Mouse (Mus musculus) lung, postnatal 10 days (tissue): ENCODE results near the gene Uqcc3.
A peak's percentile ranks its signal among the peaks of the same experiment; 100 is the strongest.
"Not testable (repeated sequence)": the region's sequence is repeated elsewhere in the genome, so short reads cannot be mapped to it uniquely, and the experiment has no call there.

Source experiments
- DNase-seq: peaks from one replicate; pipeline ENCODE4 v3.0.0; 2021

Gene Uqcc3

GRCm38 (mm10) chr19:8892829-8893766, 12.4 kb upstream of the Uqcc3 start, which contains the start of gene Ints5:
TSS of gene Ints5 (plus strand) at chr19:8893005.
- peak; percentile 92 for DNase-seq

- peak; percentile 98 for DNase-seq
Measured at GRCm38 (mm10) chr19:8888511-8889385, 8.0 kb upstream of the Uqcc3 start, which contains the start of the genes 1810009A15Rik and Gm49416. TSS of gene 1810009A15Rik (plus strand) at chr19:8888853. TSS of gene Gm49416 (plus strand) at chr19:8888926.

- DNase-seq = no peak
Measured at GRCm38 (mm10) chr19:8887585-8888463, 7.1 kb upstream of the Uqcc3 start.

GRCm38 (mm10) chr19:8886916-8887584, 6.3 kb upstream of the Uqcc3 start:
- DNase-seq = no peak

GRCm38 (mm10) chr19:8883616-8884015, 2.9 kb upstream of the Uqcc3 start, which contains the start of the genes Lbhd1 and Gm49403:
TSS of gene Lbhd1 (plus strand) at chr19:8883732.
TSS of gene Gm49403 (plus strand) at chr19:8883930.
- no peak for DNase-seq

GRCm38 (mm10) chr19:8881034-8881392, 290 bp upstream of the Uqcc3 start:
- DNase-seq = no peak

GRCm38 (mm10) chr19:8875031-8875430, 5.7 kb downstream of the Uqcc3 start:
- DNase-seq = no peak

GRCm38 (mm10) chr19:8872266-8872840, 8.4 kb downstream of the Uqcc3 start:
- DNase-seq = no peak

- DNase-seq = peak; percentile 99
Measured at GRCm38 (mm10) chr19:8871267-8872186, 9.2 kb downstream of the Uqcc3 start, which contains the start of gene Ubxn1. TSS of gene Ubxn1 (plus strand) at chr19:8871496.

- peak; percentile 21 for DNase-seq
Measured at GRCm38 (mm10) chr19:8870838-8871237, 9.9 kb downstream of the Uqcc3 start.

GRCm38 (mm10) chr19:8870381-8870780, 10.3 kb downstream of the Uqcc3 start:
- not testable (repeated sequence) for DNase-seq

- DNase-seq = no peak
Measured at GRCm38 (mm10) chr19:8864265-8864664, 16.5 kb downstream of the Uqcc3 start.

GRCm38 (mm10) chr19:8859018-8859417, 21.7 kb downstream of the Uqcc3 start:
- DNase-seq = peak; percentile 35

- peak; percentile 81 for DNase-seq
Measured at GRCm38 (mm10) chr19:8857689-8858088, 23.0 kb downstream of the Uqcc3 start.

GRCm38 (mm10) chr19:8853117-8853516, 27.6 kb downstream of the Uqcc3 start:
- no peak for DNase-seq

- no peak for DNase-seq
Measured at GRCm38 (mm10) chr19:8852236-8852928, 28.3 kb downstream of the Uqcc3 start.

- peak; percentile 20 for DNase-seq
Measured at GRCm38 (mm10) chr19:8851639-8852038, 29.1 kb downstream of the Uqcc3 start.

- peak; percentile 69 for DNase-seq
Measured at GRCm38 (mm10) chr19:8850402-8850901, 30.3 kb downstream of the Uqcc3 start, which contains the start of gene Lrrn4cl. TSS of gene Lrrn4cl (plus strand) at chr19:8850768.

- no peak for DNase-seq
Measured at GRCm38 (mm10) chr19:8848356-8848755, 32.4 kb downstream of the Uqcc3 start.
